Mouse (Mus musculus): Measurements from ENCODE around the gene Amn1.

Amn1 gene

DNA sequence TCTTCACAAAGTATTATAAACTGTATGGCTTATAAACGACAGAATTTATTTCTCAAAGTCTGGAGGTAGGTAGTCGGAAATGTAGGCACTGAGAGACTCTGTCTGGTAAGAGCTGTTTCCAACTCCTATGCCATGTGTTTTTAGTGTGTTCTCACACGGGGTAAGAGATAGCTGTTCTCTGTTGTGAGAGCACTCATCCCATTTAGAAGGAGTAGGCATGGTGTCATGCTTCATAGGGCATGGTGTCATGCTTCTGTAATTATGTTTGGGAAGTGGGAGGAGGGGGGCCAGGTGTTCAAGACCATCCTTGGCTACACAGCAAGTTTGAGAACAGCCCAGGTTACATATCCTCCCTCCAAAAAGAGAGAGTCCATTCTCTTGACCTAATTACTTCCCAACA is 80.9 kb downstream of the Amn1 start:
- no peak for DNase-seq (ENCODE audit: low spot score in 2 of 2)

Data from right cerebral cortex, postnatal 10 days (tissue).